Comparison of ENCODE assay signal across 9 mouse cellular contexts in genomic region chr17:28527184-28528042, GRCm38 (mm10). TPM values are rescaled to one million over a fixed set of nuclear protein-coding genes. Genes with fewer than 3 reads are reported as not detected.
DNase-seq lines count a peak whose midpoint lies in the region; ATAC-seq and TF ChIP-seq lines count a peak whose summit lies in the region.
"Had no signal": no experiment of that assay in that cellular context is flagged by ENCODE, and none has a peak within 500 bp of the region (broad histone marks: within the 10 kb centered on the region; RNA-seq: fewer than 3 reads in every experiment).

No protein-coding gene starts in this region.

- no peaks in the 10 kb centered on the region for H3K9me3 ChIP-seq in hindbrain, embryonic 14.5 days (ENCODE audit: control insufficient read depth, low read length)
- no peaks in the 10 kb centered on the region for H3K9me3 ChIP-seq in hindbrain, embryonic 10.5 days
- H3K9me3 ChIP-seq in hindbrain, postnatal 0 days (ENCODE audit: low read length), result no peaks in the 10 kb centered on the region
- no peaks in the 10 kb centered on the region for H3K9me3 ChIP-seq in midbrain, embryonic 15.5 days

- no peaks in the 10 kb centered on the region for H3K36me3 ChIP-seq in hindbrain, embryonic 14.5 days (replicated peaks; ENCODE audit: control insufficient read depth, insufficient read depth)
- no peaks in the 10 kb centered on the region for H3K36me3 ChIP-seq in hindbrain, embryonic 10.5 days
- no peaks in the 10 kb centered on the region for H3K36me3 ChIP-seq in hindbrain, postnatal 0 days (ENCODE audit: insufficient read depth, low read length)
- no peaks in the 10 kb centered on the region for H3K36me3 ChIP-seq in midbrain, embryonic 15.5 days (replicated peaks)

- no peak for ATAC-seq in hindbrain, embryonic 14.5 days (ENCODE audit: low FRiP score)
- peak; percentile 22 for ATAC-seq in hindbrain, postnatal 0 days
- no peak for ATAC-seq in midbrain, embryonic 15.5 days (replicated peaks)

- H3K27me3 ChIP-seq in hindbrain, embryonic 14.5 days (ENCODE audit: control insufficient read depth, insufficient read depth, low read length), result no peaks in the 10 kb centered on the region
- H3K27me3 ChIP-seq in hindbrain, embryonic 10.5 days (ENCODE audit: insufficient read depth, poor library complexity, severe bottlenecking), result peaks cover 39% of the 10 kb centered on the region
- H3K27me3 ChIP-seq in hindbrain, postnatal 0 days (ENCODE audit: insufficient read depth, low read length), result no peaks in the 10 kb centered on the region
- 0 out of 2 replicates have a peak, but pooled peaks cover 7% of the 10 kb centered on the region for H3K27me3 ChIP-seq in midbrain, embryonic 15.5 days (replicated peaks)

- DNase-seq in hindbrain, embryonic 14.5 days (ENCODE audit: low spot score), result no peak
- no peak for DNase-seq in hindbrain, embryonic 10.5 days (ENCODE audit: low spot score)
- peak; percentile 70 for DNase-seq in adrenal gland, postnatal 25 days
- peak; percentile 4 for DNase-seq in hindbrain, postnatal 0 days (ENCODE audit: low spot score)
- no peak for DNase-seq in spleen, adult 12 weeks (ENCODE audit: low spot score)
- DNase-seq in frontal cortex, postnatal 36 days (ENCODE audit: low spot score in 2 of 2), result no peak
- DNase-seq in frontal cortex, adult 2 months (ENCODE audit: extremely low spot score in 1 of 2, low spot score in 1 of 2), result no peak

- no peak overlapping the region for H3K4me3 ChIP-seq in hindbrain, embryonic 14.5 days (replicated peaks; ENCODE audit: low read length)
- H3K4me3 ChIP-seq in hindbrain, embryonic 10.5 days, result no peak overlapping the region
- H3K4me3 ChIP-seq in hindbrain, postnatal 0 days (ENCODE audit: low read length), result no peak overlapping the region
- no peak overlapping the region for H3K4me3 ChIP-seq in midbrain, embryonic 15.5 days

- H3K4me1 ChIP-seq in hindbrain, embryonic 14.5 days (replicated peaks; ENCODE audit: control insufficient read depth, insufficient read depth, low read length), result no peaks in the 10 kb centered on the region
- peaks cover 37% of the 10 kb centered on the region for H3K4me1 ChIP-seq in hindbrain, embryonic 10.5 days (replicated peaks)
- peaks cover 6% of the 10 kb centered on the region; the same call in 1 of the 2 replicates for H3K4me1 ChIP-seq in hindbrain, postnatal 0 days (ENCODE audit: insufficient read depth, low read length)
- H3K4me1 ChIP-seq in midbrain, embryonic 15.5 days, result peaks cover 7% of the 10 kb centered on the region

- H3K9ac ChIP-seq in hindbrain, embryonic 14.5 days, result no peak overlapping the region
- H3K9ac ChIP-seq in hindbrain, postnatal 0 days (replicated peaks; ENCODE audit: low read length), result no peak overlapping the region
- no peak overlapping the region for H3K9ac ChIP-seq in midbrain, embryonic 15.5 days

- TF ChIP-seq CTCF in hindbrain, postnatal 0 days (IDR thresholded peaks at IDR 0.05; ENCODE audit: low read depth), result no peak

- WGBS in hindbrain, embryonic 14.5 days, result 51% methylated on average over 12 of the region's 12 CpGs
- WGBS in hindbrain, embryonic 10.5 days, result 56% methylated on average over 12 of the region's 12 CpGs
- WGBS in hindbrain, postnatal 0 days, result 44% methylated on average over 12 of the region's 12 CpGs
- 43% methylated on average over 12 of the region's 12 CpGs for WGBS in midbrain, embryonic 15.5 days

- peak overlapping the region; percentile 22; the same call in 1 of the 2 replicates for H3K4me2 ChIP-seq in hindbrain, embryonic 14.5 days (replicated peaks)
- 0 out of 2 replicates have a peak overlapping the region, but pooled peaks have one; percentile 16 for H3K4me2 ChIP-seq in hindbrain, postnatal 0 days (ENCODE audit: low read depth, low read length)
- H3K4me2 ChIP-seq in midbrain, embryonic 15.5 days, result peak overlapping the region; percentile 25

- no peak overlapping the region for H3K27ac ChIP-seq in hindbrain, embryonic 14.5 days
- H3K27ac ChIP-seq in hindbrain, embryonic 10.5 days, result no peak overlapping the region
- no peak overlapping the region for H3K27ac ChIP-seq in hindbrain, postnatal 0 days
- H3K27ac ChIP-seq in midbrain, embryonic 15.5 days, result peak overlapping the region; percentile 10; the same call in 1 of the 2 replicates

RNA-seq across cellular contexts. Expression of gene Armc12, which starts 3.2 kb away (rescaled TPM):
- not detected in 2 replicates for polyA plus RNA-seq in hindbrain, embryonic 14.5 days (2014; fragmentation: Nextera tagmentation; extraction: Ambion mirVana)
- polyA plus RNA-seq in hindbrain, embryonic 10.5 days (2016; fragmentation: Nextera tagmentation; extraction: Ambion mirVana), result not detected in 2 replicates
- total RNA-seq in adrenal gland, postnatal 25 days (2021), result not detected in 2 replicates
- total RNA-seq in hindbrain, postnatal 0 days (2014; rRNA removed), result not detected in 2 replicates
- not detected in 2 replicates for polyA plus RNA-seq in hindbrain, postnatal 0 days (2015; fragmentation: Nextera tagmentation; extraction: Ambion mirVana)
- polyA plus RNA-seq in midbrain, embryonic 15.5 days (2015; fragmentation: Nextera tagmentation; extraction: Ambion mirVana), result not detected in 2 replicates
- not detected in 2 replicates for polyA plus RNA-seq in frontal cortex, adult 2 months (2012; rRNA removed)

RNA-seq across cellular contexts. Expression of gene Fkbp5, which starts 10.1 kb away (rescaled TPM):
- 8.2 and 9.8 TPM in 2 replicates for polyA plus RNA-seq in hindbrain, embryonic 14.5 days (2014; fragmentation: Nextera tagmentation; extraction: Ambion mirVana)
- 34.3 and 37.9 TPM in 2 replicates for polyA plus RNA-seq in hindbrain, embryonic 10.5 days (2016; fragmentation: Nextera tagmentation; extraction: Ambion mirVana)
- total RNA-seq in adrenal gland, postnatal 25 days (2021), result 55.9 and 60.1 TPM in 2 replicates
- 27.5 and 31.3 TPM in 2 replicates for total RNA-seq in hindbrain, postnatal 0 days (2014; rRNA removed)
- 18.5 and 20.0 TPM in 2 replicates for polyA plus RNA-seq in hindbrain, postnatal 0 days (2015; fragmentation: Nextera tagmentation; extraction: Ambion mirVana)
- polyA plus RNA-seq in midbrain, embryonic 15.5 days (2015; fragmentation: Nextera tagmentation; extraction: Ambion mirVana), result 37.3 and 39.8 TPM in 2 replicates
- polyA plus RNA-seq in frontal cortex, adult 2 months (2012; rRNA removed), result 16.3 and 18.9 TPM in 2 replicates

RNA-seq across cellular contexts. Expression of gene Clpsl2, which starts 21.8 kb away (rescaled TPM):
- polyA plus RNA-seq in hindbrain, embryonic 14.5 days (2014; fragmentation: Nextera tagmentation; extraction: Ambion mirVana), result not detected in 2 replicates
- not detected in 2 replicates for polyA plus RNA-seq in hindbrain, embryonic 10.5 days (2016; fragmentation: Nextera tagmentation; extraction: Ambion mirVana)
- not detected in 2 replicates for total RNA-seq in adrenal gland, postnatal 25 days (2021)
- total RNA-seq in hindbrain, postnatal 0 days (2014; rRNA removed), result not detected in 2 replicates
- polyA plus RNA-seq in hindbrain, postnatal 0 days (2015; fragmentation: Nextera tagmentation; extraction: Ambion mirVana), result not detected in 2 replicates
- polyA plus RNA-seq in midbrain, embryonic 15.5 days (2015; fragmentation: Nextera tagmentation; extraction: Ambion mirVana), result not detected in 2 replicates
- not detected in 2 replicates for polyA plus RNA-seq in frontal cortex, adult 2 months (2012; rRNA removed)
- polyA plus RNA-seq: spleen, adult 2 months had no signal

RNA-seq across cellular contexts. Expression of gene Clps, which starts 33.2 kb away (rescaled TPM):
- polyA plus RNA-seq in hindbrain, embryonic 14.5 days (2014; fragmentation: Nextera tagmentation; extraction: Ambion mirVana), result not detected in 2 replicates
- polyA plus RNA-seq in hindbrain, embryonic 10.5 days (2016; fragmentation: Nextera tagmentation; extraction: Ambion mirVana), result not detected in 2 replicates
- not detected in 2 replicates for total RNA-seq in adrenal gland, postnatal 25 days (2021)
- total RNA-seq in hindbrain, postnatal 0 days (2014; rRNA removed), result not detected in 2 replicates
- not detected in 2 replicates for polyA plus RNA-seq in hindbrain, postnatal 0 days (2015; fragmentation: Nextera tagmentation; extraction: Ambion mirVana)
- 0.36 TPM in 1 of 2 replicates, not detected in the other for polyA plus RNA-seq in midbrain, embryonic 15.5 days (2015; fragmentation: Nextera tagmentation; extraction: Ambion mirVana)
- polyA plus RNA-seq in frontal cortex, adult 2 months (2012; rRNA removed), result 0.18 TPM in 1 of 2 replicates, not detected in the other

RNA-seq across cellular contexts. Expression of gene Lhfpl5, which starts 48.0 kb away (rescaled TPM):
- 13.5 and 13.7 TPM in 2 replicates for polyA plus RNA-seq in hindbrain, embryonic 14.5 days (2014; fragmentation: Nextera tagmentation; extraction: Ambion mirVana)
- 1.9 and 2.1 TPM in 2 replicates for polyA plus RNA-seq in hindbrain, embryonic 10.5 days (2016; fragmentation: Nextera tagmentation; extraction: Ambion mirVana)
- total RNA-seq in adrenal gland, postnatal 25 days (2021), result 1.9 and 2.2 TPM in 2 replicates
- 26.6 and 42.3 TPM in 2 replicates for total RNA-seq in hindbrain, postnatal 0 days (2014; rRNA removed)
- 27.3 and 29.7 TPM in 2 replicates for polyA plus RNA-seq in hindbrain, postnatal 0 days (2015; fragmentation: Nextera tagmentation; extraction: Ambion mirVana)
- 11.3 and 11.4 TPM in 2 replicates for polyA plus RNA-seq in midbrain, embryonic 15.5 days (2015; fragmentation: Nextera tagmentation; extraction: Ambion mirVana)
- polyA plus RNA-seq in frontal cortex, adult 2 months (2012; rRNA removed), result 8.4 and 8.5 TPM in 2 replicates
- polyA plus RNA-seq: spleen, adult 2 months had no signal

Comparison
In these comparisons a context has a peak if more than half of its experiments do, and no peak if none do; other contexts are left out.
1. DNase-seq: peak in adrenal gland, postnatal 25 days (single experiment) and hindbrain, postnatal 0 days (single experiment); none in hindbrain, embryonic 14.5 days (single experiment), hindbrain, embryonic 10.5 days (single experiment), spleen, adult 12 weeks (single experiment), frontal cortex, postnatal 36 days (0 of 2) and frontal cortex, adult 2 months (0 of 2).
2. Peak in every context shown above with its lines, with median percentiles within 50 percentile points of each other: H3K4me2 ChIP-seq.